Mouse (Mus musculus) forebrain, embryonic 16.5 days (tissue): ENCODE measurements around the gene Foxp4. TPM values are rescaled to one million over a fixed set of nuclear protein-coding genes. Genes with fewer than 3 reads are reported as not detected.
A peak's percentile ranks its signal among the peaks of the same experiment; 100 is the strongest.
"Not testable (repeated sequence)": the region's sequence is repeated elsewhere in the genome, so short reads cannot be mapped to it uniquely, and the experiment has no call there.

Experiments used
- ATAC-seq: fragments of 200-750 bp; cut with Nextera tagmentation; 2 replicates; pipeline ENCODE4 v1.8.0; 2017; ENCODE audit warnings: mild to moderate bottlenecking, moderate library complexity
- H3K27ac ChIP-seq: fragments of 300-500 bp; sonication (generic); 2 replicates; pipeline ENCODE4 v1.5.1; 2014; ENCODE audit warnings: low read length, control low read depth
- H3K27me3 ChIP-seq: fragments of 300-500 bp; sonication (generic); replicated peaks from 2 replicates; pipeline ENCODE4 v1.6.1; 2014; ENCODE audit warnings: low read length; ENCODE audit not compliant: control insufficient read depth, insufficient read depth
- H3K36me3 ChIP-seq: fragments of 300-500 bp; sonication (generic); 2 replicates; pipeline ENCODE4 v1.6.1; 2014; ENCODE audit not compliant: control insufficient read depth, insufficient read depth
- H3K4me1 ChIP-seq: fragments of 300-500 bp; sonication (generic); replicated peaks from 2 replicates; pipeline ENCODE4 v1.6.1; 2014; ENCODE audit warnings: low read length; ENCODE audit not compliant: control insufficient read depth, insufficient read depth
- H3K4me2 ChIP-seq: fragments of 300-500 bp; sonication (generic); 2 replicates; pipeline ENCODE4 v1.6.1; 2014; ENCODE audit warnings: mild to moderate bottlenecking, low read length, control low read depth
- H3K4me3 ChIP-seq: fragments of 300-500 bp; sonication (generic); replicated peaks from 2 replicates; pipeline ENCODE4 v1.5.1; 2014; ENCODE audit warnings: mild to moderate bottlenecking, low read length, control low read depth
- H3K9ac ChIP-seq: fragments of 300-500 bp; sonication (generic); replicated peaks from 2 replicates; pipeline ENCODE4 v1.6.1; 2014; ENCODE audit warnings: low read depth, low read length, control low read depth
- H3K9me3 ChIP-seq: fragments of 300-500 bp; sonication (generic); 2 replicates; pipeline ENCODE4 v1.6.1; 2016; ENCODE audit warnings: low read length; ENCODE audit not compliant: control insufficient read depth
- WGBS: fragments of 180-500 bp; shearing (Covaris S2); extraction: QIAGEN DNeasy Blood & Tissue Kit; methylation state at CpG from one replicate; pipeline ENCODE4 v1.1.7; 2014; 5-methylcytosine and 5-hydroxymethylcytosine counted together
- polyA plus RNA-seq: library from polyadenylated mRNA; unstranded; fragments of >200 nt; fragmentation: Nextera tagmentation; extraction: Ambion mirVana; gene quantifications from 2 replicates; pipeline ENCODE4 v1.2.1, GENCODE M21; 2015

The Foxp4 gene
- polyA plus RNA-seq, 1 experiment from 2014 or later: 29.1 TPM

- H3K27me3 ChIP-seq: no peaks in the 10 kb centered on the region
- H3K4me2 ChIP-seq: no peak overlapping the region
- ATAC-seq: no peak
- H3K4me1 ChIP-seq: 0 out of 2 replicates have a peak, but pooled peaks cover 3% of the 10 kb centered on the region
- H3K4me3 ChIP-seq: no peak overlapping the region
- no peaks in the 10 kb centered on the region for H3K9me3 ChIP-seq
- no peak overlapping the region for H3K27ac ChIP-seq
- H3K36me3 ChIP-seq: no peaks in the 10 kb centered on the region
- WGBS: 95% methylated on average over 3 of the region's 4 CpGs
- no peak overlapping the region for H3K9ac ChIP-seq
Observed at GRCm38 (mm10) chr17:47853336-47853735, 71.1 kb downstream of the Foxp4 start.

- H3K27ac ChIP-seq, H3K36me3 ChIP-seq, H3K27me3 ChIP-seq, H3K9ac ChIP-seq, H3K9me3 ChIP-seq, H3K4me1 ChIP-seq: not testable (repeated sequence)
- H3K4me2 ChIP-seq: peak overlapping the region; percentile 44
- WGBS: 13% methylated on average over 22 of the region's 22 CpGs
- H3K4me3 ChIP-seq: peak overlapping the region; percentile 19
- peak; percentile 38; the same call in 1 of the 2 replicates for ATAC-seq
Observed at GRCm38 (mm10) chr17:47851798-47852360, 72.6 kb downstream of the Foxp4 start.

DNA sequence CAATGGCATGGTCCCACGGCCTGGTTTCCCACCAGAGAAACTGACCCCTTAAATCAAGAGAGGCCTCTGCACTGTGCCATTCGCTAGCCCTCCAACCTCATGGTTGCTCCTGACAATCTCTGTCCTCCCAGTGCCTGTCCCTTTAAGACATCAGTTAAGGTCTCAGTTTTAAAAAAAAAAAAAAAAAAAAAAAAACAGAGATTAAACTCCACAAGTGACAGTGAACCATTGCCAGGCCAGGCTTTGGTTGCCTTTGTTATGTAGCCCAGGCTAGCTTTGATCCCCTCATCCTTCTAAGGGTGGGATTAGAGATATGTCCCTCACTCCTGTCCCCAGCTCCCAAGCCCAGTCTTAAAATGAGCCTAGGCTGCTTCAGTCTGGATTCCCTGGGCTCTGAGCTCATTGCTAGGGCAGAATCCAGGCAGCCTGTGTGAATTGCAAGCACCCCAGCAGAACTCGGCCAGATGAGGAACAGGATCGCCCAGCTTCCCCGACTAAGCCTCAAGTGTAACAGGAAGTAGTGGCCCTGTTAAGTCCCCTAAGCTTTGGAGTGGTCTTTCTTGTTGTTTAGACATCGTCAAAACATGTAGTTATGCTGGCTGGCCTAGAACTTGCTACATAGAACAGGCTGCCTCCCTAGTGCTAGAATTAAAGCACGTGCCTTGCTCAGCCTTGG lies 73.7 kb downstream of the Foxp4 start:
- Histone ChIP-seq H3K4me1 (0 out of 2 replicates have a peak, but pooled peaks cover 3% of the 10 kb centered on the region), H3K27ac (no peak overlapping the region), H3K9me3 (no peaks in the 10 kb centered on the region), H3K27me3 (no peaks in the 10 kb centered on the region), H3K4me3 (no peak overlapping the region), H3K9ac (no peak overlapping the region), H3K36me3 (no peaks in the 10 kb centered on the region), H3K4me2 (no peak overlapping the region)
- 85% methylated on average over 7 of the region's 7 CpGs for WGBS
- ATAC-seq: no peak

DNA sequence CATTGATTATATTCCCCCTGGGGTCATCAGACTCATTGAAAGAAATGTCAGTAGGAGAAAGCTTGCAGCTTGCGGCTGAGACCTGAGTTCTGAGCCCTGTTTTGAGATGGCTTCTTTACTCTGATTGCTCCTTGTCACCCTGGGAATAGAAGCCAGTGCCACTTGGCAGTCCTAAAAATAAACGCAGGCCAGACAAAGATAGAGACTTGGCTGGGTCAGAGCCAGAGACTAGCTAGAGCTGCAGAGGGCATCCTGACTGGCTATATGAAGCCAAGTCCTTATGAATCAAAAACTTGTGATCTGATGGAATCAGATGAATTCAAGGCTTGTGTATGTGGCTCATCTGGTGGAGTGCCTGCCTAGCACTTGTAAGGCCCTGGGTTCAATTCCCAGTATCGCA lies 74.4 kb downstream of the Foxp4 start:
- 78% methylated on average over 3 of the region's 3 CpGs for WGBS
- H3K27ac ChIP-seq: no peak overlapping the region
- 0 out of 2 replicates have a peak, but pooled peaks cover 3% of the 10 kb centered on the region for H3K4me1 ChIP-seq
- ATAC-seq: no peak
- H3K9me3 ChIP-seq: no peaks in the 10 kb centered on the region
- H3K4me2 ChIP-seq: no peak overlapping the region
- no peaks in the 10 kb centered on the region for H3K36me3 ChIP-seq
- H3K9ac ChIP-seq: no peak overlapping the region
- H3K27me3 ChIP-seq: no peaks in the 10 kb centered on the region
- H3K4me3 ChIP-seq: no peak overlapping the region

GRCm38 (mm10) chr17:47847985-47848384 lies 76.5 kb downstream of the Foxp4 start:
- Histone ChIP-seq H3K4me3 (no peak overlapping the region), H3K36me3 (no peaks in the 10 kb centered on the region), H3K27me3 (no peaks in the 10 kb centered on the region), H3K9me3 (peaks cover 3% of the 10 kb centered on the region; the same call in 1 of the 2 replicates), H3K27ac (no peak overlapping the region), H3K4me1 (no peaks in the 10 kb centered on the region), H3K9ac (no peak overlapping the region), H3K4me2 (no peak overlapping the region)
- no peak for ATAC-seq
- 77% methylated on average over 6 of the region's 6 CpGs for WGBS

GRCm38 (mm10) chr17:47845609-47846008 lies 78.8 kb downstream of the Foxp4 start:
- H3K27me3 ChIP-seq: no peaks in the 10 kb centered on the region
- no peak overlapping the region for H3K9ac ChIP-seq
- H3K4me3 ChIP-seq: no peak overlapping the region
- WGBS: 77% methylated on average over 11 of the region's 11 CpGs
- H3K36me3 ChIP-seq: no peaks in the 10 kb centered on the region
- H3K4me2 ChIP-seq: no peak overlapping the region
- H3K27ac ChIP-seq: no peak overlapping the region
- no peaks in the 10 kb centered on the region for H3K4me1 ChIP-seq
- peaks cover 3% of the 10 kb centered on the region; the same call in 1 of the 2 replicates for H3K9me3 ChIP-seq
- no peak for ATAC-seq

DNA sequence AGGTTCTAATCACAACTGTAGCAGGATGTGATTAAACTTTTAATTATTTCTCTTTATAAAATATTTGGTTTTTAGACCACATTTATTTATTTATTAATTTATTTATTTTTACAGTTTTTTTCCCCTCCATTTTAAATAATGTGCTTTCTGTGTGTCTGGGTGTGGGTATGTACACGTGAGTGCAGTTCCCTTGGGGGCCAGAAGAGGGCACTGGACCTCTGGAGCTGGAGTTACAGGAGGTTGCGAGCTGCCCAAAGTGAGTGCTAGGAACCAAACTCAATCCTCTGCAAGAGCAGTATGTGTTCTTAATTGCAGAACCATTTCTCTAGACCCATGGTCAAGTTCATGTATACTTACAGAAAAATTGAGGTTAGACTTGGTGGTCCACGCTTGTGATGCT lies 81.0 kb downstream of the Foxp4 start:
- no peak for ATAC-seq
- H3K9ac ChIP-seq: no peak overlapping the region
- H3K4me3 ChIP-seq: no peak overlapping the region
- H3K36me3 ChIP-seq: no peaks in the 10 kb centered on the region
- peaks cover 3% of the 10 kb centered on the region; the same call in 1 of the 2 replicates for H3K9me3 ChIP-seq
- H3K27ac ChIP-seq: no peak overlapping the region
- no peaks in the 10 kb centered on the region for H3K27me3 ChIP-seq
- H3K4me1 ChIP-seq: no peaks in the 10 kb centered on the region
- no peak overlapping the region for H3K4me2 ChIP-seq
- 94% methylated on average over 3 of the region's 3 CpGs for WGBS

GRCm38 (mm10) chr17:47841931-47842623 lies 82.4 kb downstream of the Foxp4 start:
- no peak overlapping the region for H3K4me3 ChIP-seq
- 79% methylated on average over 19 of the region's 19 CpGs for WGBS
- H3K4me1 ChIP-seq: no peaks in the 10 kb centered on the region
- H3K9ac ChIP-seq: no peak overlapping the region
- H3K27ac ChIP-seq: no peak overlapping the region
- ATAC-seq: no peak
- no peaks in the 10 kb centered on the region for H3K27me3 ChIP-seq
- peaks cover 3% of the 10 kb centered on the region; the same call in 1 of the 2 replicates for H3K9me3 ChIP-seq
- no peak overlapping the region for H3K4me2 ChIP-seq
- no peaks in the 10 kb centered on the region for H3K36me3 ChIP-seq

GRCm38 (mm10) chr17:47841521-47841920 lies 82.9 kb downstream of the Foxp4 start:
- no peak overlapping the region for H3K4me2 ChIP-seq
- no peak overlapping the region for H3K4me3 ChIP-seq
- no peaks in the 10 kb centered on the region for H3K4me1 ChIP-seq
- H3K9me3 ChIP-seq: peaks cover 3% of the 10 kb centered on the region; the same call in 1 of the 2 replicates
- no peak overlapping the region for H3K9ac ChIP-seq
- no peaks in the 10 kb centered on the region for H3K36me3 ChIP-seq
- H3K27ac ChIP-seq: no peak overlapping the region
- ATAC-seq: no peak
- WGBS: 91% methylated on average over 8 of the region's 8 CpGs
- H3K27me3 ChIP-seq: no peaks in the 10 kb centered on the region
